Mouse (Mus musculus): Measurements from ENCODE around the gene Gm49510. TPM values are rescaled to one million over a fixed set of nuclear protein-coding genes. Genes with fewer than 3 reads are reported as not detected.

Gm49510 gene
- polyA plus RNA-seq, 1 experiment = 4.4 TPM

DNA sequence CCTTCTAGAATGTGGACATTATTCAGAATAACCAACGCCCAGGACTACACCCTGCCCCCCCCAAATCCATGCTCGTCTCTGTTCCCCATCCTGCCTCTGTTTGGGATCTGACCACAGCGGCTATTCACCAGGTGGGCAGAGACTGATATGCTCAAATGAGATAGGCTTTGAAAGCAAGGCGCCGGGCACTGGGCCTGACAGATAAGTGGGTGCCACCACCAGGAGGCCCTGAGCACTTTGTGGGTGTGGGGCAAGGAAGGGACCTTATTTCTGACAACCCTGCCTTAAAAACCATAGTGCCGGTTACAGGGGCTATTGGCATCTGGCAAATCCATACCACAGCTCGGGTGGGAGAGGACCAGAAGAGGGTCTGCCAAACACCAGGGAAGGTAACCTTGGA lies 23.2 kb downstream of the Gm49510 start:
- TF ChIP-seq GATA1 (IDR thresholded peaks at IDR 0.05; ENCODE audit: low read length) = peak; percentile 82

DNA sequence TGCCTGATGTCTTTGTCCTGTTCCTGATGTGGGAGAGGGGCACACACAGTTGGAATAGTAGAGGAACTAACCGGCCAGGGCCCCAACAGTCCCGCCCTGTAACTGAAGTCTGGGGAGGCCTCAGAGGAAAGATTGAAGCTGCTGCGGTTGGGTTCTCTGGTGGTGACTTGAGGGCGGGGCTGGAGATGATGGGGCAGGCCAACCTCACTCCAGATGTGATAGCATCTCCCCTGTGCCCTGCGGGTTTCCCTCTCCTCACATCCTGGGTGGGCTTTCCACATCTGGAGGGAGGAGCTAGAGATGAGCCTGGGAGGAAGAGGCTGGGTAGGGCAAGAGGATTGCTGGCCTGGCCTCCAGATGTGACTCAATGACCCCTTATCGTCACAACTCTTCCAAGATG lies 24.1 kb downstream of the Gm49510 start:
- TF ChIP-seq GATA1 (IDR thresholded peaks at IDR 0.05; ENCODE audit: low read length) = peak; percentile 74

DNA sequence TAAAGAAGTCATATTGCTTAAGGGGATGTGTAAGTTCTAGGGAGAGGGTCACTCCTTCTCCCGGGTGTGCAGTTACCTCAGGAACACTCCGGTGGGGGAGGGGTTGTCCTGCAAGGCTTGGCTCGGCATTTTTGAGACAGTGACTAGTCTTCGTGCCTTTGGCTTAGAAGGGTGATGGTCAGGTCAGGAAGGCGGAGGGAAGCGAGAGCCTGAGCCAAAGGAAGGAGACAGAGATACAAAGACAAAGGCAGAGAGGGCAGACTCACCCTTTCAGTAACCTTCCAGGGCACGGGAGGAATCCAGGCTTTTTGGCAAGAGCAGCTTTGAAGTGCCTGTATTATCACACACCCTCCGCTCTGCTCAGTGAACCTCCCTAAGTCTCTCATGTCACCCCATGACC lies 25.7 kb downstream of the Gm49510 start:
- no peak for TF ChIP-seq GATA1 (IDR thresholded peaks at IDR 0.05; ENCODE audit: low read length)

DNA sequence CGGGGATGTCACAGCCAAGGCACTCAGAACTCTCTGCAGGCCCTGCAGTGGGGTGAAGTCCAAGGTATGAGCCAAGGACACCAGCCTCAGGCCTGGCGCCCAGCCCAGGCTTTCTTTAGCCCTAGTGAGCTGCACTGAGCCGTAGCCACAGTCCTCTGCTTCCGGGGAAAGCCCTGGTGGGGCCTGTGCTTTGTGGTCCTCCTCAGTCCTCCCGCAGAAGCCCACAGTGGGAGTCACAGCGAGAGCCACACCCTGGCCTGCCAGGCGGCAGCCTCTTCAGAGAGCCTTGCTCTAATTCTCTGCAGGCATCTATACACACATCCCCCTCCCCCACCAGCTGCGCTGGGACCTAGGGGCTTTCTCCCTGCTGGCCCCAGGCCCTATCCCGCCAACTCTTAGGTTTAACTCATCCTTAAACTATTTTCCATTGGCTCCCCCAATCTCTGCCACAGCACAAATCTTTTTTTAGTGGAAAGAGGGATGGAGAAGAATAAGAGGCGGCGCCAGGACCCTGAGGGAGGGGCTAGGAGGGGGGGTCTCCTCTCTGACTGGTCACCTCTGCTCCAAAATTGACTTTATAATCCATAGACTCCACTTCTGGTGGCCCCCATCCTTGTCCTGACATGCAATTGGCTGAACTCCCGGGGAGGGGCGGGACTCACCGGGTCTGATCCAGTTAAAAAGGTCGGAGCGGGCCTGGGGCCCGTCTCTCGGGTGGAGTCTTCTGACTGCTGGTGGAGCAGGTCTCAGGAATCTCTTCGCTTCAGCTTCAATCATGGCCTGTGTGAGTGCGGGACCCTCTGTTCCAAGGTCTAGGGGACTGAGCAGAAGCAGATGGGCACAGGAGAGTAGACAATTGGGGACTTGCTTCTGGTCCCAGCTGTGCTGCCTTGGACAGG lies 26.8 kb downstream of the Gm49510 start, which contains the start of gene Lgals1:
Lgals1 (plus strand) TSS at position 705 of the 899 bp plus-strand sequence.
- no peak for TF ChIP-seq GATA1 (IDR thresholded peaks at IDR 0.05; ENCODE audit: low read length)

DNA sequence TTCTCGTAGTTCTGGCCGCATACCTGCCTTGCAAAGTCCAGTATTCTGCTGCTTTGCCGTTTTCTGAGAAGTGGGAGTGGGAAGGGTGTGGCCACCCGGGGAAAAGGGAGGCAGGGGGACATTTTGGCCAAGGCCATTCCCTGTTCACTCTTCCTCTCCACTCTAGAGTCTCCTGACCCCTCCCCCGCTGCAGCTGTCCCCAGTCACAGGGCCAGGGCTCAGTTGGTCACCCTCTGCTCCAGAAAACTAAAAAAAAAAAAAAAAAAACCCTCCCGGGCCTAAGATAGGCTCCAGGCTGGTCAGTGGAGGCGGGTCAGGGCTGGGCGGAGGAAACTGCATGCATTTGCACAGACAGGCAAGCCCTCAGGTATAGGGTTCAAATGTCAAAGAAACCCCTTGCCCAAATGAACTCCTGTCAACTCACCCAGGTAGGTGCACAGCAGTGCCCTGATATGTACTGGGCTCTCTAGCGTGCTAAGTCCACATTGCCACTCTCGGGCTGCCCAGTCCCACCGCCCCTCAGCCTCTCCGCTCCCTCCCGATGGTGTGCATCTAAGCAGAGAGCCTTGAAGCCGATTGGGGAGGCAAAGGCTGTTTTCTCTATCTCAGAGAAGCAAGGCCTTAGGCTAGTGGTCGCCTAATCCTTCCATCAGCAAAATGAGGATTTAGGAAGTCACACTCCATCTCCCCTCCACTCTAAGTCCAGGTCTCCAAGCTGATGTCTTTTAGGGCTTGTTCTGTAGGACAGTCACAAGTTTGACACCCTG lies 27.7 kb downstream of the Gm49510 start:
- TF ChIP-seq GATA1 (IDR thresholded peaks at IDR 0.05; ENCODE audit: low read length) = no peak

DNA sequence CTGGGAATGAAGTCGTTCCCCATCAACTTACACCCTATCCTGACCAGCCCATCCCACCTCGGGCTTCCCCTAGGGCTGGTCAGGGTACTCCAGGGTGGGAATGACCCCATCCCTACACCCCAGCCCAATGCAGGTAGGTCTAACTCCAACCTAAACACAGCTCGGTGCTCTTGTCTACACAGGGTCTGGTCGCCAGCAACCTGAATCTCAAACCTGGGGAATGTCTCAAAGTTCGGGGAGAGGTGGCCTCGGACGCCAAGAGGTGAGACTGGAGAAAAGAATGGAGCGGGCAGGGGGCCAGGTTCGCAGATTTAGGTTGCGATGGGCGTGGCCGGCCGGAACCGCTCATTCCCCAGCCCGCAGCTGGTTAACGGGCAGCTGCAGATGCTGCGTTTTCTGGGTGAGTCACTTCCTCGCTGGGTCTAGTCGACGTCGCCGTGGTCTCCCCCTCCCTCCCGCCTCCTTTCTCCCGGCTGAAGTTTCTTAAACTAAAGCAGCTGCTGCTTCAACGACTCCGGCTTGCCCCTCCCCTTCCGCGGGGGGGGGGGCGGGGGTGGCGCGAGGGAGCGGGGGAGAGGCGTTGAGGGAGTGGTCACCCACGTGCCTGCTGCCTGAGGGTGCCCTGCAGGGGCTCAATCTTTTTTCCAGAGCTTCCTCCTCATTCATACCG lies 28.5 kb downstream of the Gm49510 start:
- TF ChIP-seq GATA1 (IDR thresholded peaks at IDR 0.05; ENCODE audit: low read length) = no peak

DNA sequence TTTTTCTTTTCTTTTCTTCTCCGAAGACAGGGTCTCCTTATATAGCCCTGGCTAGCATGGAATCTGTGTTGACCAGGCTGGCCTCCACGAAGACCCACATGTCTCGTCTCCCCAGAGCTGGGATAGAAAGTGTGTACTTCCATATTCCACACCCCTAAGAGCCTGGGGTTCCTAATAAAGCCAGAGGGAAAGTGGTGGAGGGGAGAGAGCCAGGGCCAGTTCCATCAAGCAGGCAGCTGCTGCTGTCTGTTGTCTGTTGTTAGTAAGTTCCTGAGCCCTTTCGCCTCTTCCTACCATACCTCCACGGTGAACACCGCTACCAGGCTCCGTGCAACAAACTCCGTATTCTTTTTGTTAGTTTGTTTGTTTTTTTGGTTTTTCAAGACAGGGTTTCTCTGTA lies 29.1 kb downstream of the Gm49510 start:
- no peak for TF ChIP-seq GATA1 (IDR thresholded peaks at IDR 0.05; ENCODE audit: low read length)

DNA sequence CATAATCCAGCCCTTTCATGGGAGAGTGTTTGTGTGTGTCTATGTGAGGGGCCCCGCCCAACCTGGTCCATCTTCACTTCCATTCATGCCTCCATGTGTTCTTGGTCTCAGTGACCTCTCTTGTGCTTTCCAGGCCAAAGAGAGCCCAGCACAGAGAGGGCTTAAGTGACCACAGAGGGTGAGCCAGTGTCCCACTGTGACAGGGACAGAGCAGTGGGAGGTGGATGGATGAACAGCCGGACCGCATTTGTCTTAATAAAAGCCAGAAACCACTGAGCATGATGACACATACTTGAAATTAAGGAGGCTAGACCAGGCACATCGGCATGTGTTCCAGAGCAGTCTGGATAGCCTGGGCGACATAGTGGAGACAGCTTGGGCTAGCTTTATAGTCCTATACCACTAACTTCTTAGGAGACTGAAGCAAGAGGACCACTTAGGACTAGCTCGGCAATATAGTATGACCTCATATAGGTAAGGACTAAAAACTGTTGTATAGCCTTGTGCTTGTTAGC lies 30.8 kb downstream of the Gm49510 start:
- no peak for TF ChIP-seq GATA1 (IDR thresholded peaks at IDR 0.05; ENCODE audit: low read length)

DNA sequence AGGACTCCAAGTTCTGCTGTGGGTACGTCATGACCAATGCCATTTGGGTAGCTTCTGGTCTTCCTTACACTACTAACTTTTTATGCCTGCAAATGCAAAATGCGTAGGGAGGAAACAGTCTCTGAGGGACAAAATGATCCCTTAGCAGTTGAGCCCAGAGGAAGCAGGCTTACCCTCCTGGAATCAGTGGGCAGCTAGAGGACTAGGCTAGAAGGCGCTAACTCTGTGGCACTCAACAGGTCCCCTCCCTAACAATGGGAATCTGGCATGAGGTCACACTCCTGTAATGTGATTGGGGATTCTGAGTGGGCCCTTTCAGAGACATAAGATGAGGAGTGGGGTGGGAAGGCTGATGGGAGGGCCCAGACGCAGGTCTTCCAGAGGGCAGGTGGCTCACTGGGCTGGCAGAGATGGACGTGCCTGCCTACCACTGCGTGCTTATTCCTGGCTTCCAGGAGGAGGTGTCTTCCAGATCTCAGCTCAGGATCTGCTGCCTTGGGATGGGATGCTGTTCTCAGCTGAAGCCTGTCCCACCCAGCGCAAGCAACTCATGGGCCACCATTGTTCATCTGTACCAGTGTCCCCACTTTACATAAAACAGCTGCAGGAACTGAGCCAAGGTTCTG lies 31.4 kb downstream of the Gm49510 start:
- TF ChIP-seq GATA1 (IDR thresholded peaks at IDR 0.05; ENCODE audit: low read length) = no peak

DNA sequence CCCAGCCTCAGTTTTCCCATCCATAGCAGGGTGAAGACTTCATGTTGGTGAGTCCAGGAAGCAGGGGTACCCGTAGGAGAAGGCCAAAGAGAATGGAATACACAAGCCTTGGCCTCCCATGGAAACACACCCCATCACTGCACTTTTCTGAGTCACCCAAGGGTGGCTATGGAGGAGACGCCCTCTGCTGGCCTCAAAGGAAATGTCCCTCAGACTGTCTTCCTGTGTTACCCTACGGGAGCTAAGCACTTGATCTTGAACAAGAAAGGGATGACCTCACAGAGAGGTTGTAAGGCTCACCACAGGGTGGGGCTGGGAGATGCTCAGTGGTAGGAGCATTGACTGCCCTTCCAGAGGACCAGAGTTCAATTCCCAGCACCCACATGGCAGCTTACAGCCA lies 32.1 kb downstream of the Gm49510 start:
- TF ChIP-seq GATA1 (IDR thresholded peaks at IDR 0.05; ENCODE audit: low read length) = no peak

DNA sequence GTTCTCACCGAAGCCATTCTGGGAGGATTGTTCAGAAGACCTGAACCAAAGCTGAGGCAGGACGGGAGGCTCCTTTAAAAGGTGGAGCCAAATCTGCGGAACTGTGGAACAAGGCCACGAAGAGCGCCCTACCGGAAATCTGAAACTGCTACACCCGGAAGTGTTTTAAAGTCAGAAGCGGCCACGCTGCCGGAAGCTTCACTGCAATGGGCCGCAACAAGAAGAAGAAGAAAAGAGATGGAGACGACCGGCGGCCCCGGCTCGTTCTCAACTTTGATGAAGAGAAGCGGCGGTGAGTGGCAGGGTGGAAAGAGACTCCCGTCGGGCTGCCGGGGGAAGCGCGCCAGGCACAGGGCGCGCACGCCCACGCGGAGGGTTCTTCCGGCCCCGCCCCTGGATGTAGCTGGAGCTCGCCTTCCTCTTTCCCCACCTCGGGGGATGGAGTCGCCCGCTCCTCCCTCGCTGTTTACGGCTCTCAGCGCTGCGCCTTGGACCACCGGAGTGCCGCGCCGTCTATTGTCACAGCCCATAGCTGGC lies 35.4 kb downstream of the Gm49510 start, which contains the start of gene Nol12:
Nol12 (plus strand) TSS at position 150 of the 537 bp plus-strand sequence.
- no peak for TF ChIP-seq GATA1 (IDR thresholded peaks at IDR 0.05; ENCODE audit: low read length)

DNA sequence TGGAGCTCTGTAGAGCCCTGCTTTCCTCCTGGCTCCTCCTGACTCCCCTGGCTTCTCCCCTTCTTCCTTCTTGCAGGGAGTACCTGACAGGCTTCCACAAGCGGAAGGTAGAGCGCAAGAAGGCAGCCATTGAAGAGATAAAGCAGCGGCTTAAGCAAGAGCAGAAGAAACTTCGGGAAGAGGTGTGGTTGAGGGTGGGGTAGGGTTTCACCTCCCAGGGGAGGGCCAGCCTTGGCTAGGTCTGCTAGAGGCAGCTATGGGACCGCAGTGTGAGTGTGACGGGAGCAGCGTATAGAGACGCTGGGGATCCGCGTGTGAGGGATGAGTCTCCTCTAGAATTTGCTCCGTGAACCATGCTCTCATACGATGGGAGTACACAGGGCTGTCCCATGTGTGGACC lies 36.9 kb downstream of the Gm49510 start:
- no peak for TF ChIP-seq GATA1 (IDR thresholded peaks at IDR 0.05; ENCODE audit: low read length)

DNA sequence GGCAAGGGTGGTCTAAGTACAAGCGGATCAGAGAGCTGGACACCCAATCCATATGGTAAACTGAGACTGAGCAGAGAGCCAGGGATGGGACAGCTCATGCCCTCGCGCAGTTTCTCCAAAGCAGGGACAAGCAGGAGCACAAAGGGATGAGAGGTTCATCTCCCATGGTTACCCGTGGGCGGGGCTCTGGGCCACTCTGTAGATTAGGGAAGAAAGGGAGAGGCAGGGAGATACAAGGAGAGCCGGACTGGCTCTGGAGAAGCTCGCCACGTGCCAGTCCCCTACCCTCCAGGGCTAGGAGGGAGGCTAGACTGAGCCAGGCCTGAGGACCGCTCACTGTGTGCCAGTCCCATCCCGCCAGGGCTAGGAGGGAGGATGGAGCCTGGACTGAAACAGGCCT lies 37.8 kb downstream of the Gm49510 start:
- TF ChIP-seq GATA1 (IDR thresholded peaks at IDR 0.05; ENCODE audit: low read length) = no peak

DNA sequence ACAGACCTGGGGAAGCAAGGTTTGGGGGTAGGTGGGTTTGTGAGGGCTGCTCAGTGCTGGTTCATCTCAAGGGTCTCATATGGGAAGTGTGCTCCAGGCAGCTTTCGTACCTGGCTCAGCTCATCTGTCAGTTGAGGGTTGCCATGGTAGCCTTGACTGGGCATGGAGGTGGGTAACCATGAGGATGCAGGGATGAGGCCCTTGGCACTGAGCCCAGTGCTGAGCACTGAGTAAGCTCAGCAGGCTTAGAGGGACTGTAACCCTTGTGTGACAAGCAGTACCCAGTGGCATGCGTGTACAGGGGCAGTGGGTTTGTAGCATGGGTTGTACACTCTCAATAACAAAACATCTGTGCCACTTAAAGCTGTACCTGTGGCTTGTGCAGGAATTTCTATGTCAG lies 38.5 kb downstream of the Gm49510 start:
- no peak for TF ChIP-seq GATA1 (IDR thresholded peaks at IDR 0.05; ENCODE audit: low read length)

DNA sequence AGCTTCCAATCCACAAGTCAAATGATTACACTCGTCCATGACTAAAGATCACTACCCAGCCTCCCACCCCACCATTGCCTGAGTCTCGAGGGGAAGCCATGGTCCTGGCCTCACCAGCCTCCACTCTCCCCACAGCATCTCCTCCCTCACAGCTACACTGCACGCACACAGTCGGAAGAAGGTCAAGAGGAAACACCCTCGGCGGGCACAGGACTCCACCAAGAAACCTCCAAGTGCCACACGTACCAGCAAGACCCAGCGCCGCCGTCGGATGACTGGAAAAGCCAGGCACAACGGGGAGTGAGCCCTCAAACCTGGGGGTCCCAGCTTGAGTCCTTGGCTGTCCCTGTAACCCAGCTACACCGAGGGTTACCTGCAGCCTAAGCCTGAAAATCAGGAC lies 40.9 kb downstream of the Gm49510 start:
- no peak for TF ChIP-seq GATA1 (IDR thresholded peaks at IDR 0.05; ENCODE audit: low read length)
